Mouse (Mus musculus): ENCODE results near the gene Pfn3. TPM values are rescaled to one million over a fixed set of nuclear protein-coding genes. Genes with fewer than 3 reads are reported as not detected.

The Pfn3 gene
- total RNA-seq (2023): not detected

DNA sequence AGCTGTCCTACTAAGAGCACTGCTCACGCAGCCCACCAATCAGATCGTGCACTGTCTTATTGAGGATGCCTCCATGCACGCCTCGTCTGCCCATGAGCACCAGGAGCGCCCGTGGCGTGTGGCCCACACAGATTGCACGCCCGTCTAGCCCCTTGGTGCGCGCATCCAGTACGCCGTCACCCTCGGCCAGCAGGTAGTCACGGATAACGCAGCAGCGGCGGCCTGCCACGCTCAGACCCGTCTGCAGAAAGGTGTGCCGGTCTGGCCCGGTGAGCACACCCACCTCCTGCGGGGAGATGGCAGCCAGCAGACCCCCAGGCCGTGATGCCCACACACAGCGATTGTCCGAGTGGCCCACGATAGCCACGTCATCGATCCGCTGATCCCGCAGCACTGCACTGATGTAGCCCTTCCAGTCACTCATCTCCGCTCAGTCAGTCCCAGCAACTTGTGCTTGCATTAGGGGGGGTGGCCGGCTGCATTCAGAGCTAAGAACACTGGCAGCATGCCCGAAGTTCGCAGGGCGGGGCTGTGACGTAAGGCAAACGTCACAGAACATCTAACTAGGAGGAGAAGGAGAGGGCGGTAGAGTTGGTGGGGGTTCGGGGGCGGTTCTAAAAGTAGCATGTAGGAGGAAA lies at the start of gene Pfn3:
Gene Pfn3, minus strand, starts transcription at position 490 of the 638 bp plus-strand sequence.

DNA sequence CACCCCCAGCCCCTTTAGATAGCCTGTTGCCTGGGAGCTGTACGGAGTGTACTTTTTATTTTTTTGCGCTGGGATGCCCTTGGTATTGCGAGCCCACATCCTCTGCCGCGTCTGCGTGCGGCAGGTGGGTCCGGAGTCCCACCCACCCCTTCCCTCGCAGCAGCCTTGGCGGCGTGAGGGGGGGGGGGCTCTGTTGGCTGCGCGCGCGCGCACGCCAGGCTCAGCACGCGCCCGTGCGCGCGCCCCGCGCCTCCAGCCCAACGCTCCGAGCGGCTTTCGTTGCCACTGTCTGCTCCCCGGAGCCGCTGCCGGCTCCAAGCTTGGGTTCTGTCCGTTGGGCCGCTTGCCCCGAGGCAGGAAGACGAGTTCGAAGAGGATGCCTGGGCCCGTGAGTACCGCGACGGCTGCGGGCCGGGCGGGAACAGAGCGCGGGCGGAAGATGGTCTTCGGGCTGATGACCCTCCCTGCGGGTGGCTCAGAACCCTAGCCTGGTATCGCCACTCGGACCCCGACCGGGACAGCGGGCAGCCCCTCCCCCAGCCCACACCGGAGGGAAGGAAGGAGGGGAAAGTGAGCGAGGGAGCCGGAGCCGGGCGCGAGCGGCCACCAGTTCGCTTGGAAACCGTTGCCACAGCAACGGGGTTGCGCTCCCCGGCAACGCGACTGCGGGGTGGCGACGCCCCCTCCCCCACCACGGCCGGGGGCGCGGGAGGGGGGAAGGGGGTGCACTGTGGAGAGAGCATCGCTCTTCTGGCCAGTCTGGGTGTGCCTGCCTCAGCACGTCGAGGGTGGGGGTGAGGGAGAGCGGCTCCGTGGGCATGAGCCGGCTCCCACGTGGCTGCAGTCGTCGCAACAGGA lies 49.2 kb upstream of the Pfn3 start, which contains the start of gene Prr7:
Gene Prr7, plus strand, starts transcription at position 241 of the 858 bp plus-strand sequence.

DNA sequence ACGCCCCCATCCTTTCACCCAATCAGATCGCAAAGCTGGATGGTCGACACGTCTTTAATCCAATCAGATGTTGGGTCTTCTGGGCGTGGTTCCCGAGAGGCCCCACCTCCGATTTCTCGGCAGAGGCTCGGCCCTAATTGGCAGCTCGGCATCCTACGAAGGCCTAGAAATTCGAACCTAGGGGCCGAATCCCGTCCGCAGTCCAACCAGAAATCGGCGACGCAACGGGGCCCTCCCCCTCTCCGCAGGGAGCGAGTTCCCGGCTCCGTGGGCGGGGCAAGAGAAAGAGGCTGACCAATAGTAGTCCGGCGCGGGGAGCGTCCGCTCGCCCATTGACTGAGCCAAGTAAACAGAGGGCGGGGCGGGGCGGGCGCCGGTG lies 29.9 kb upstream of the Pfn3 start, which contains the start of gene Grk6:
Gene Grk6, plus strand, starts transcription at position 136 of the 379 bp plus-strand sequence.

DNA sequence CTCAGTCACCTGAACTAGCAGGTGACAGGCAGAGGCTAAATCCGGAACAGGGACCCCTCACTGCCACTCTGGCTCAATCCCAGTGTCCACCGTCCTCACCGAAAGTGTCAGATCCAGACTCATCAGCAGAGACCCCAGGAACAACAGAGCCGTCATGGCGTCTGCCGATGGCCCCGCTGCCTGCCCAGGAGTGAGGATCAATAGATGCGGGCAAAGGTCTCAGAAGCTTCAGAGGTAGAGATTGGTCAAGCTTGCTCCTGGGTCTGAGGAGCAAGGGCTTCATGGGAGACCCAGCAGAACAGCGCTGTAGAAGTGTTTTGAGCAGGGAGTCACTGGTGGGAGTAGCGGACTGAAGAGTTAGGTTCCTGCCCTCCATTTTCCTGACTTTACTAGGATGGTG lies 11.6 kb upstream of the Pfn3 start, which contains the start of gene F12:
Gene F12, minus strand, starts transcription at position 181 of the 400 bp plus-strand sequence.

DNA sequence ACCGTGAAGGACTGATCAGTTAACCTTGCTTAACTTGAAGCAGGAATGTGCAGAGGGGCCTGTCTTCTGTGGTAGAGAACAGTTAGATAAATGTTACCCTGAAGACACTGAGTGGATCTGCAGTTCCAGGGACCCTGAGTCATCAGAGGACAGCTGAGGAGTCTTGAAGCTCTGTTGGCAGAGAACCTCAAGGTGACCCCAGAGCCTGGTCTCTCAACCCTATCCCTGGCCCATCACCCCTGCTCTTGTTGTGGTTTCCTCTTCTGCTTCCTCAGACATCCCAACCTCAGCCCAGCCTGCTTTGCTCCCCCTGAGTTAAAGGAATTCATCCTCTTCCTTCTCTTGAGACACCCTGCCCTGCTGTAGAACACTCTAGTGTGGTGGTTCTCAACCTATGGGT lies 16.9 kb downstream of the Pfn3 start, which contains the start of gene Slc34a1:
Gene Slc34a1, plus strand, starts transcription at position 100 of the 400 bp plus-strand sequence.

DNA sequence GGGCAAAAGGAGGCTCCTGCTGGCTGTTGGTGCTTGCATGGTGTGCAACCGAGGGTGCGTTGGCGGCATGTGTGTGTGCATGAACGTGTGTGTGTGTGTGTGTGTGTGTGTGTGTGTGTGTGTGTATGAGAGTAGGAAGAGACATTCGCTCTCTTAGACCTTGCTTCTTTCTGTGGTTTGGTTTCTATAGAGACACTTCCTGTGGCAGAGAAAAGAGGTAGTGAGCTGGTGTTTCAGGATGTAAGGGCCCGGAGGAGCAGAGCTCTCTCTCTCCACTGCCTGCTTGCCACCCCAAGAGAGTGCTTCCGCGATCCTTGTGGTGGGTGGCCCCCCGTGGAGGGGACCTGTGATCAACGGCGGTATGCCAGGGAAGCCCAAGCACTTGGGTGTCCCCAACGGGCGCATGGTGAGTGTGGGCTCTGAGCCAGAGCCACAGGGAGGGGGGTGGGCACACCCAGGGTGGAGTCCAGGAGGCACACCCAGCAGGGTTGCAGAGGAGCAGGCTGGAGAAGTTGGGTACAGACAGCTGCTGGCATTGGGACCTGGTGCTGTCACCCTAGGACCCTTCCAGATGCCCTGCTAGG lies 45.4 kb downstream of the Pfn3 start, which contains the start of gene Rgs14:
Gene Rgs14, plus strand, starts transcription at position 202 of the 584 bp plus-strand sequence.

Other genes with a start within 250 kb of the Pfn3 start
- 100 to 1,000 TPM; 193 to 232 TPM for gene Nsd1, start 205.4 kb downstream of the Pfn3 start, total RNA-seq (2023)
- 100 to 1,000 TPM; 145 to 150 TPM for gene Prelid1, start 94.7 kb downstream of the Pfn3 start, total RNA-seq (2023)
- 10 to 100 TPM; 65.3 to 71.0 TPM for gene Rab24, start 93.3 kb downstream of the Pfn3 start, total RNA-seq (2023)
- gene Mxd3, start 85.4 kb downstream of the Pfn3 start, total RNA-seq (2023): 1 to 10 TPM; 1.2 to 2.2 TPM
- gene Lman2, start 52.4 kb downstream of the Pfn3 start, total RNA-seq (2023): 100 to 1,000 TPM; 112 to 123 TPM
- 10 to 100 TPM; 74.5 to 83.7 TPM for gene Rgs14, start 45.5 kb downstream of the Pfn3 start, total RNA-seq (2023)
- gene Slc34a1, start 17.0 kb downstream of the Pfn3 start, total RNA-seq (2023): 1 to 10 TPM in 1 of 2 experiments, not detected in 1; 1.0 TPM
- gene F12, start 11.6 kb upstream of the Pfn3 start, total RNA-seq (2023): 1 to 10 TPM; 1.8 to 2.1 TPM
- 100 to 1,000 TPM; 498 to 536 TPM for gene Grk6, start 29.8 kb upstream of the Pfn3 start, total RNA-seq (2023)
- 10 to 100 TPM; 30.1 to 41.2 TPM for gene Prr7, start 49.0 kb upstream of the Pfn3 start, total RNA-seq (2023)
- under 1 TPM in 1 of 2 experiments, not detected in 1; 0.17 TPM for gene Dbn1, start 72.9 kb upstream of the Pfn3 start, total RNA-seq (2023)
- gene Pdlim7, start 98.4 kb upstream of the Pfn3 start, total RNA-seq (2023): 10 to 100 TPM; 29.0 to 33.3 TPM
- 100 to 1,000 TPM; 322 TPM for gene Dok3, start 114.1 kb upstream of the Pfn3 start, total RNA-seq (2023)
- 100 to 1,000 TPM; 135 to 147 TPM for gene Ddx41, start 121.4 kb upstream of the Pfn3 start, total RNA-seq (2023)
- gene Fam193b, start 155.9 kb upstream of the Pfn3 start, total RNA-seq (2023): 100 to 1,000 TPM; 148 to 159 TPM
- 10 to 100 TPM; 78.0 to 96.9 TPM for gene Tmed9, start 158.5 kb upstream of the Pfn3 start, total RNA-seq (2023)
- 10 to 100 TPM; 22.3 to 27.8 TPM for gene B4galt7, start 184.7 kb upstream of the Pfn3 start, total RNA-seq (2023)
- gene Caml, start 207.8 kb upstream of the Pfn3 start, total RNA-seq (2023): 10 to 100 TPM; 18.0 to 22.7 TPM
- 100 to 1,000 TPM; 100 to 112 TPM for gene Ddx46, start 219.8 kb upstream of the Pfn3 start, total RNA-seq (2023)

All from B cell, adult 67 days (primary cell).